Mouse (Mus musculus) testis, adult 2 months (tissue): ENCODE measurements around the gene Vamp1.

Experiments
- CTCF ChIP-seq: fragments of 200-500 bp; IDR thresholded peaks from 2 replicates; pipeline ENCODE4 v1.5.1; 2012; ENCODE audit warnings: low read depth, mild to moderate bottlenecking, inconsistent platforms, low read length, moderate library complexity; ENCODE audit not compliant: control insufficient read depth, insufficient read depth, insufficient replicate concordance
- POLR2A ChIP-seq: fragments of 200-500 bp; IDR thresholded peaks from 2 replicates; pipeline ENCODE4 v1.6.1; 2012; ENCODE audit warnings: low read depth, mild to moderate bottlenecking, inconsistent platforms, low read length, moderate library complexity; ENCODE audit not compliant: control insufficient read depth

- TF ChIP-seq CTCF: no peak
- TF ChIP-seq POLR2A: no peak
Measured at GRCm38 (mm10) chr6:125253863-125254715, 38.7 kb downstream of the Vamp1 start.
